Mouse (Mus musculus): ENCODE measurements around the gene Lipo4. TPM values are rescaled to one million over a fixed set of nuclear protein-coding genes. Genes with fewer than 3 reads are reported as not detected.

The Lipo4 gene
- polyA plus RNA-seq (2015; fragmentation: Nextera tagmentation; extraction: Ambion mirVana) = not detected in 2 replicates

DNA sequence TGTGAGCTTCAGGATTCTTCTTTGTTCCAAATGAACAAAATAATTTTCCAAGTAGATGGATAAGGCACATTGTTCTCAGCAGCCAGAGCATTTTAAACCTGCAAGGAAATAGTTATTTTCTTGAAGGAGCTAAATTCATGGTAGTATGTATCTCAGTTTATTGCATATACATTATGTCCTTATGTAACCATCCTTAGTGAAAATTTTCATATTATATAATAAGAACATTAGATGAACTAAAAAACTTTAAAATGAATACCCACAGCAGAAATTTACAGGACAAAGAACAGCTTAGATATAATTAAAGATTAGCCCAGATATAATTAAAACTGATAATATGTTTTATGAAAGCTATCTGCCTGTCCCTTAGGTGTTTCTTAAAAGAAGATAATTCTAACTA lies at the start of gene Lipo4:
TSS of gene Lipo4 (minus strand) at position 101 of the 400 bp plus-strand sequence.

Other genes with a start within 250 kb of the Lipo4 start
- gene Rnls, start 125.5 kb downstream of the Lipo4 start, polyA plus RNA-seq (2015; fragmentation: Nextera tagmentation; extraction: Ambion mirVana) = 6.8 and 8.7 TPM in 2 replicates
- not detected in 2 replicates for gene Gm8978, start 107.5 kb upstream of the Lipo4 start, polyA plus RNA-seq (2015; fragmentation: Nextera tagmentation; extraction: Ambion mirVana)
- 0.16 TPM in 1 of 2 replicates, not detected in the other for gene Lipo2, start 233.6 kb upstream of the Lipo4 start, polyA plus RNA-seq (2015; fragmentation: Nextera tagmentation; extraction: Ambion mirVana)
- 17.9 and 20.6 TPM in 2 replicates for gene Lipo3, start 244.2 kb upstream of the Lipo4 start, polyA plus RNA-seq (2015; fragmentation: Nextera tagmentation; extraction: Ambion mirVana)

Data from adrenal gland, postnatal 0 days (tissue).